Mouse (Mus musculus): Measurements from ENCODE around the gene Pxt1.

The Pxt1 gene

GRCm38 (mm10) chr17:28913940-28914339 is 29.7 kb downstream of the Pxt1 start:
- no peak for DNase-seq (ENCODE audit: low spot score)

- no peak for DNase-seq (ENCODE audit: low spot score)
Measured at GRCm38 (mm10) chr17:28913200-28913599, 30.4 kb downstream of the Pxt1 start.

GRCm38 (mm10) chr17:28910139-28910538 is 33.5 kb downstream of the Pxt1 start:
- DNase-seq (ENCODE audit: low spot score), result no peak

GRCm38 (mm10) chr17:28909252-28909941 is 34.2 kb downstream of the Pxt1 start:
- DNase-seq (ENCODE audit: low spot score), result peak; percentile 40

- no peak for DNase-seq (ENCODE audit: low spot score)
Measured at GRCm38 (mm10) chr17:28907959-28908358, 35.7 kb downstream of the Pxt1 start.

GRCm38 (mm10) chr17:28905377-28905916 is 38.2 kb downstream of the Pxt1 start:
- DNase-seq (ENCODE audit: low spot score), result no peak

GRCm38 (mm10) chr17:28904546-28905376 is 38.9 kb downstream of the Pxt1 start:
- DNase-seq (ENCODE audit: low spot score), result peak; percentile 66

GRCm38 (mm10) chr17:28901559-28901958 is 42.1 kb downstream of the Pxt1 start:
- no peak for DNase-seq (ENCODE audit: low spot score)

GRCm38 (mm10) chr17:28899427-28899826 is 44.2 kb downstream of the Pxt1 start:
- no peak for DNase-seq (ENCODE audit: low spot score)

GRCm38 (mm10) chr17:28898249-28898648 is 45.4 kb downstream of the Pxt1 start:
- no peak for DNase-seq (ENCODE audit: low spot score)

GRCm38 (mm10) chr17:28897817-28898216 is 45.8 kb downstream of the Pxt1 start:
- DNase-seq (ENCODE audit: low spot score), result no peak

- no peak for DNase-seq (ENCODE audit: low spot score)
Measured at GRCm38 (mm10) chr17:28896095-28896780, 47.4 kb downstream of the Pxt1 start.

GRCm38 (mm10) chr17:28895217-28895875 is 48.3 kb downstream of the Pxt1 start:
- no peak for DNase-seq (ENCODE audit: low spot score)

- DNase-seq (ENCODE audit: low spot score), result no peak
Measured at GRCm38 (mm10) chr17:28894050-28894767, 49.4 kb downstream of the Pxt1 start.

- DNase-seq (ENCODE audit: low spot score), result no peak
Measured at GRCm38 (mm10) chr17:28886266-28886665, 57.4 kb downstream of the Pxt1 start.

GRCm38 (mm10) chr17:28885231-28885630 is 58.4 kb downstream of the Pxt1 start:
- DNase-seq (ENCODE audit: low spot score), result no peak

Data from ovary, postnatal 14 days (tissue).